Mouse (Mus musculus): ENCODE data around the gene Fbln2.

- TF ChIP-seq POLR2A (IDR thresholded peaks at IDR 0.05; ENCODE audit: control insufficient read depth, low read depth, low read length) (no peak), CTCF (IDR thresholded peaks at IDR 0.05; ENCODE audit: control insufficient read depth, insufficient read depth, insufficient replicate concordance, low read depth, low read length) (no peak)
These were observed 28.7 kb downstream of the Fbln2 start for GRCm38 (mm10) chr6:91240964-91241363.
